Mouse (Mus musculus) erythroblast, embryonic 14.5 days (primary cell): ENCODE measurements around the gene Coro2a.

ENCODE experiments used
- GATA1 ChIP-seq: IDR thresholded peaks from 2 replicates; pipeline ENCODE4 v1.6.1; 2012; ENCODE audit warnings: low read length, inconsistent platforms, mixed read lengths
- TAL1 ChIP-seq: IDR thresholded peaks from 3 replicates; pipeline ENCODE4 v1.6.1; 2012; ENCODE audit warnings: low read length, inconsistent platforms, mixed read lengths

DNA sequence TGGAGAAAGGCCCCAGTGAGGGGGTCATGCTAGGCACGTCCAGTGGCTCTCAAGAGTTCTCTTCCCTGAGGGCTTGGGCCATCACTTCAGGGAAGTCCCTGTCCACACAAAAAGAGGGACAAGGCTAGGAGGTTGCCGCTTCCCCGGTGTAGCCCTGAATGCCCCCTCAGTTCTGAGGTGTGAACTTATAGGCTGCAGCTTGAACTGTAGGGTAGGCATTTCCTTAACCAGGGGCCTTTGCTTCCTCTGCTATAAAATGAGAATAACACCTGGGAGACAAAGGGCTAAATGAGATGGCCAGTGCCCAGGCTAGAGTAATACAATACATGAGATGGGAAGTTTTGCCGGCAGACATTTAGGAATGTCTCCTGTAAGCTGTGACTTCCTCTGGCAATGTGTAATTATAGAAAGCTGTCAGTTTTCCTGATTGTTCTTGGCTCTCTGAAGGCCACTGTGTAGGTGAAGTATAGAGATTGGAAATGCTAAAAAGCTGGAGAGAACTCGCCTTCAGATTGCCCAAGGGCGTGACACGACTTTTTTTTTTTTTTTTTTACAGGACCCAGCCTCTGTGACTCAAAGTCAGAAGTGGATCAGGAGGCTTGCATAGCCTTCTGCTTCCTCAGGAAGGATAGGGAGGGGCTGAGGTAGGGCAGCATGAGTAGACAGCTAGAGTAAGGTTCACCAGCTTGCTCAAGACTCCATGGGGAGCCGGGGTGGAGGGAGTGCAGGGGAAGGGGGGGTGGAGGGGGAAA lies 41.1 kb upstream of the Coro2a start:
- TF ChIP-seq GATA1 (no peak), TAL1 (no peak)
